Mouse (Mus musculus) activated CD4-positive, CD25-positive, alpha-beta regulatory T cell, adult 9 weeks (primary cell): ENCODE data around the gene Rnf225. TPM values are rescaled to one million over a fixed set of nuclear protein-coding genes. Genes with fewer than 3 reads are reported as not detected.

Experiments
- polyA plus RNA-seq: library from polyadenylated mRNA; unstranded; fragments of 100-300 nt; shearing (Covaris generic); gene quantifications from one replicate; pipeline ENCODE4 v1.2.1, GENCODE M21; 2017

The Rnf225 gene
- polyA plus RNA-seq = not detected

GRCm38 (mm10) chr7:12927191-12927680, at the start of gene Rnf225:
Gene Rnf225, plus strand, starts transcription at chr7:12927416.

DNA sequence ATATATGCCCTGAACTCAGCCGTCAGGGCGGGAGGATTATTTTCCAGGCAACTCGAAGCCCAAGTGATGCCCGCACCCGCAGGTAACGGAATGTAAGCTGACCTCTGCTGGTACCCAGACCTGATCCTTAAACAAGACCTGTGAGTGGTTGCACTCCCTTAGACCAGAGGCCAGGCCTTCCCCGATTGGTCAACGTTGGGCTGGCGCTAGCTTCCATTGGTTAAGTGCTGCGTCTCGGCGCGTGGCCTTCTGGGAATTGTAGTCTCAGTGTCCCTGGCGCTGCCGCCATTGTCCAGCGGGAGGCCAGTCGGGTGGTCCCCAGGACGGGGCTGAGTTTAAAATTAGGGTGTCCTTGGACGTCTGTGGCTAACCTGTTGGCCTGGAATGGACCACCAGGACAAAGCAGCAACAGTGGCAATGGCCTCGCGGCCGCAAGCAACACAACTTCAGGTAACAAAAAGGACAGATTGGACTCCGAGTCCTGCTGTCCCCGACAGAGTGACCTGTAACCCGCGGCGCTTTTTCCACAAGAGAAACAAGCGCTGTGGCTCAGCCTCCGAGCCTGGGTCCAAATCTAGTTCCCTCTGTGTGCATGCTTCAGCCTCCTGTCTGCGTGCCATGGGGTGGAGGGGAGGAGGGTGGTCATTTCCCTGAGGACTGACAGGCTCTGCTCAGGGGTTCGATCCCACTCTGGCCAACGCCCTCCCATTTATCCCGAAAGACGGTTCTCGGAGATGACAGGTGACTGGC, 46.1 kb upstream of the Rnf225 start, which contains the start of gene Zfp128:
TSS of gene Zfp128 (plus strand) at position 267 of the 750 bp plus-strand sequence.

GRCm38 (mm10) chr7:12897655-12898410, 29.4 kb upstream of the Rnf225 start, which contains the start of gene Zscan22:
Gene Zscan22, plus strand, starts transcription at chr7:12897815.

DNA sequence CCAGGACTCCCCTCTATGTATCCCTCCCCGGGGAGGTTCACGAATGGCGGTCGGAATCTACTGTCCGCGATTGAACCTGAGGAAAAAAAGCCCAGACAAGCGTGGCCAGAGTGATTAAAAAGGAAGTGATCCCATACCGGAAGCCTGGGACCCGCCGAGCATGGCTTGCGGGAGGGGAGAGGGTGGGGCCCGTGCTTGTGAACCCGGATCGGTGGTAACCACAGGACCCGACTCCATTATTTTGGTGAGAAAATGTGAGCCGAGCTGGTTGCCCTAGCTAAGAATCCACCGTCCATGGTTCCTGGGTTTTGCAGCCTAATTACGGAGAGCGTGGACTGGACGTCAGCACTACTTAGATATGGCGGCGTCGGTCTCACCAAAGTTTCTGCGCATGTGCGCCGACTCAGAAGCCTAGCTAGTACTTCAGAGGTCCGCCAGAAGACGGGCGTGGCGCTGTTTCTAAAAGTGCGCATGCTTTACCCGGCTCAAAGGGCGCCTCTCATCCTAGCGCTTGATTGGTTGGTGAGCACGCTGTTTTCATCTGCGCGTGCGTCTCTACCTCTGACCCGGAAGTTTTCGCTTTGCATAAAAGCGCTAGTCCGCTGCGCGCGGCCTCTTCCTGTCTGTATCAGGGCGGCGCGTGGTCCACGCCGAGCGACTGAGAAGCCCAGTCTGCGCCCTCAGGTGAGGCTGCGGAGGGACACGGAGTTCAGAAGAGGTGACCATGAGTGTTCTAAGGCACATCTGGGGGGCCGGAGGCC, 5.3 kb upstream of the Rnf225 start, which contains the start of gene Rps5:
TSS of gene Rps5 (plus strand) at position 586 of the 761 bp plus-strand sequence.

GRCm38 (mm10) chr7:12965678-12966091, 38.5 kb downstream of the Rnf225 start, which contains the start of gene Zfp324:
Gene Zfp324, plus strand, starts transcription at chr7:12965838.

GRCm38 (mm10) chr7:12977682-12978389, 50.6 kb downstream of the Rnf225 start, which contains the start of gene Zfp446:
Gene Zfp446, plus strand, starts transcription at chr7:12977848.

Other genes with a start within 250 kb of the Rnf225 start
- gene Vmn2r55, start 242.4 kb upstream of the Rnf225 start, polyA plus RNA-seq = not detected
- gene Vmn2r56, start 192.4 kb upstream of the Rnf225 start, polyA plus RNA-seq = 0.05 TPM
- 1.0 TPM for gene Zscan18, start 123.8 kb upstream of the Rnf225 start, polyA plus RNA-seq
- gene Zfp329, start 108.6 kb upstream of the Rnf225 start, polyA plus RNA-seq = 17.0 TPM
- gene Zfp110, start 92.7 kb upstream of the Rnf225 start, polyA plus RNA-seq = 82.7 TPM
- 4.1 TPM for gene Zfp128, start 46.2 kb upstream of the Rnf225 start, polyA plus RNA-seq
- gene Zscan22, start 29.6 kb upstream of the Rnf225 start, polyA plus RNA-seq = 15.3 TPM
- gene Rps5, start 5.1 kb upstream of the Rnf225 start, polyA plus RNA-seq = 1,099 TPM
- 8.2 TPM for gene Zfp324, start 38.4 kb downstream of the Rnf225 start, polyA plus RNA-seq
- 11.9 TPM for gene Zfp446, start 50.4 kb downstream of the Rnf225 start, polyA plus RNA-seq
- gene Slc27a5, start 70.8 kb downstream of the Rnf225 start, polyA plus RNA-seq = not detected
- gene Trim28, start 71.7 kb downstream of the Rnf225 start, polyA plus RNA-seq = 32.3 TPM
- 5.5 TPM for gene Zbtb45, start 82.6 kb downstream of the Rnf225 start, polyA plus RNA-seq
- 276 TPM for gene Chmp2a, start 107.4 kb downstream of the Rnf225 start, polyA plus RNA-seq
- 10.8 TPM for gene Ube2m, start 110.9 kb downstream of the Rnf225 start, polyA plus RNA-seq
- 0.79 TPM for gene Mzf1, start 127.3 kb downstream of the Rnf225 start, polyA plus RNA-seq
- not detected for gene Vmn1r85, start 167.8 kb downstream of the Rnf225 start, polyA plus RNA-seq
- gene Vmn1r86, start 192.5 kb downstream of the Rnf225 start, polyA plus RNA-seq = not detected
- gene Vmn1r87, start 212.7 kb downstream of the Rnf225 start, polyA plus RNA-seq = not detected
- gene Vmn1r88, start 232.2 kb downstream of the Rnf225 start, polyA plus RNA-seq = not detected